Mouse (Mus musculus): ENCODE data around the gene Cipc. TPM values are rescaled to one million over a fixed set of nuclear protein-coding genes. Genes with fewer than 3 reads are reported as not detected.

The Cipc gene
- polyA plus RNA-seq, 1 experiment from 2014 or later = 61.0 TPM

GRCm38 (mm10) chr12:86999283-86999820 is 52.5 kb downstream of the Cipc start:
- H3K4me2 ChIP-seq (ENCODE audit: low read length) = no peak overlapping the region
- ATAC-seq (ENCODE audit: low FRiP score, low TSS enrichment) = no peak
- DNase-seq = no peak

GRCm38 (mm10) chr12:87000151-87000839 is 53.5 kb downstream of the Cipc start:
- Histone ChIP-seq H3K27ac (replicated peaks; ENCODE audit: low read depth, low read length) (no peak overlapping the region), H3K9me3 (ENCODE audit: control insufficient read depth, low read length) (no peaks in the 10 kb centered on the region), H3K4me3 (replicated peaks; ENCODE audit: low read depth, low read length) (no peak overlapping the region), H3K4me1 (ENCODE audit: control insufficient read depth, insufficient read depth, low read length) (peaks cover 5% of the 10 kb centered on the region; the same call in 1 of the 2 replicates), H3K4me2 (ENCODE audit: low read length) (no peak overlapping the region), H3K9ac (replicated peaks; ENCODE audit: low read length) (no peak overlapping the region), H3K27me3 (ENCODE audit: control insufficient read depth, insufficient read depth, low read length) (no peaks in the 10 kb centered on the region), H3K36me3 (ENCODE audit: control insufficient read depth, insufficient read depth, low read length) (no peaks in the 10 kb centered on the region)
- DNase-seq (peak; percentile 83), ATAC-seq (ENCODE audit: low FRiP score, low TSS enrichment) (no peak)
- 53% methylated on average over 5 of the region's 5 CpGs for WGBS

More at GRCm38 (mm10) chr12:86999283-86999820, 52.5 kb downstream of the Cipc start:
- WGBS = 75% methylated on average over 10 of the region's 10 CpGs
- H3K9ac ChIP-seq (replicated peaks; ENCODE audit: low read length) = no peak overlapping the region
- H3K4me1 ChIP-seq (ENCODE audit: control insufficient read depth, insufficient read depth, low read length) = peaks cover 10% of the 10 kb centered on the region
- no peaks in the 10 kb centered on the region for H3K27me3 ChIP-seq (ENCODE audit: control insufficient read depth, insufficient read depth, low read length)
- no peak overlapping the region for H3K4me3 ChIP-seq (replicated peaks; ENCODE audit: low read depth, low read length)
- H3K36me3 ChIP-seq (ENCODE audit: control insufficient read depth, insufficient read depth, low read length) = no peaks in the 10 kb centered on the region
- no peaks in the 10 kb centered on the region for H3K9me3 ChIP-seq (ENCODE audit: control insufficient read depth, low read length)
- no peak overlapping the region for H3K27ac ChIP-seq (replicated peaks; ENCODE audit: low read depth, low read length)

GRCm38 (mm10) chr12:87000840-87001176 is 54.0 kb downstream of the Cipc start:
- Histone ChIP-seq H3K4me3 (replicated peaks; ENCODE audit: low read depth, low read length) (no peak overlapping the region), H3K4me2 (ENCODE audit: low read length) (no peak overlapping the region), H3K36me3 (ENCODE audit: control insufficient read depth, insufficient read depth, low read length) (no peaks in the 10 kb centered on the region), H3K27ac (replicated peaks; ENCODE audit: low read depth, low read length) (no peak overlapping the region), H3K9me3 (ENCODE audit: control insufficient read depth, low read length) (no peaks in the 10 kb centered on the region), H3K27me3 (ENCODE audit: control insufficient read depth, insufficient read depth, low read length) (no peaks in the 10 kb centered on the region), H3K9ac (replicated peaks; ENCODE audit: low read length) (no peak overlapping the region; the same call in 1 of the 2 replicates), H3K4me1 (ENCODE audit: control insufficient read depth, insufficient read depth, low read length) (peaks cover 5% of the 10 kb centered on the region; the same call in 1 of the 2 replicates)
- 42% methylated on average over 6 of the region's 6 CpGs for WGBS
- DNase-seq = no peak
- no peak; the same call in 1 of the 2 replicates for ATAC-seq (ENCODE audit: low FRiP score, low TSS enrichment)

GRCm38 (mm10) chr12:87002209-87002608 is 55.4 kb downstream of the Cipc start:
- DNase-seq (no peak), ATAC-seq (ENCODE audit: low FRiP score, low TSS enrichment) (no peak)
- WGBS = 65% methylated on average over 7 of the region's 7 CpGs
- H3K4me3 ChIP-seq (replicated peaks; ENCODE audit: low read depth, low read length) = no peak overlapping the region
- H3K4me2 ChIP-seq (ENCODE audit: low read length) = no peak overlapping the region
- H3K4me1 ChIP-seq (ENCODE audit: control insufficient read depth, insufficient read depth, low read length) = peaks cover 5% of the 10 kb centered on the region; the same call in 1 of the 2 replicates
- no peak overlapping the region for H3K27ac ChIP-seq (replicated peaks; ENCODE audit: low read depth, low read length)
- H3K27me3 ChIP-seq (ENCODE audit: control insufficient read depth, insufficient read depth, low read length) = no peaks in the 10 kb centered on the region
- H3K9me3 ChIP-seq (ENCODE audit: control insufficient read depth, low read length) = no peaks in the 10 kb centered on the region
- H3K36me3 ChIP-seq (ENCODE audit: control insufficient read depth, insufficient read depth, low read length) = no peaks in the 10 kb centered on the region
- no peak overlapping the region for H3K9ac ChIP-seq (replicated peaks; ENCODE audit: low read length)

GRCm38 (mm10) chr12:87002815-87003214 is 56.0 kb downstream of the Cipc start:
- Histone ChIP-seq H3K9ac (replicated peaks; ENCODE audit: low read length) (no peak overlapping the region), H3K36me3 (ENCODE audit: control insufficient read depth, insufficient read depth, low read length) (no peaks in the 10 kb centered on the region), H3K27ac (replicated peaks; ENCODE audit: low read depth, low read length) (no peak overlapping the region), H3K4me2 (ENCODE audit: low read length) (no peak overlapping the region), H3K4me3 (replicated peaks; ENCODE audit: low read depth, low read length) (no peak overlapping the region), H3K27me3 (ENCODE audit: control insufficient read depth, insufficient read depth, low read length) (no peaks in the 10 kb centered on the region), H3K4me1 (ENCODE audit: control insufficient read depth, insufficient read depth, low read length) (peaks cover 5% of the 10 kb centered on the region; the same call in 1 of the 2 replicates), H3K9me3 (ENCODE audit: control insufficient read depth, low read length) (no peaks in the 10 kb centered on the region)
- ATAC-seq (ENCODE audit: low FRiP score, low TSS enrichment) (no peak), DNase-seq (no peak)
- WGBS = 77% methylated on average over 7 of the region's 7 CpGs

- H3K4me3 ChIP-seq (replicated peaks; ENCODE audit: low read depth, low read length) = no peak overlapping the region
- no peak overlapping the region for H3K4me2 ChIP-seq (ENCODE audit: low read length)
- ATAC-seq (ENCODE audit: low FRiP score, low TSS enrichment) (no peak), DNase-seq (no peak)
- H3K27ac ChIP-seq (replicated peaks; ENCODE audit: low read depth, low read length) = no peak overlapping the region
- no peaks in the 10 kb centered on the region for H3K36me3 ChIP-seq (ENCODE audit: control insufficient read depth, insufficient read depth, low read length)
- no peaks in the 10 kb centered on the region for H3K9me3 ChIP-seq (ENCODE audit: control insufficient read depth, low read length)
- H3K9ac ChIP-seq (replicated peaks; ENCODE audit: low read length) = no peak overlapping the region
- peaks cover 5% of the 10 kb centered on the region; the same call in 1 of the 2 replicates for H3K4me1 ChIP-seq (ENCODE audit: control insufficient read depth, insufficient read depth, low read length)
- 54% methylated on average over 3 of the region's 3 CpGs for whole genome bisulfite sequencing
- H3K27me3 ChIP-seq (ENCODE audit: control insufficient read depth, insufficient read depth, low read length) = no peaks in the 10 kb centered on the region
These were observed 56.8 kb downstream of the Cipc start for GRCm38 (mm10) chr12:87003606-87004005.

- Histone ChIP-seq H3K9ac (replicated peaks; ENCODE audit: low read length) (no peak overlapping the region), H3K27ac (replicated peaks; ENCODE audit: low read depth, low read length) (peak overlapping the region; percentile 42), H3K4me2 (ENCODE audit: low read length) (no peak overlapping the region), H3K4me3 (replicated peaks; ENCODE audit: low read depth, low read length) (no peak overlapping the region), H3K9me3 (ENCODE audit: control insufficient read depth, low read length) (no peaks in the 10 kb centered on the region), H3K4me1 (ENCODE audit: control insufficient read depth, insufficient read depth, low read length) (peaks cover 5% of the 10 kb centered on the region; the same call in 1 of the 2 replicates), H3K36me3 (ENCODE audit: control insufficient read depth, insufficient read depth, low read length) (no peaks in the 10 kb centered on the region), H3K27me3 (ENCODE audit: control insufficient read depth, insufficient read depth, low read length) (no peaks in the 10 kb centered on the region)
- DNase-seq (no peak), ATAC-seq (ENCODE audit: low FRiP score, low TSS enrichment) (no peak)
- 82% methylated on average over 4 of the region's 4 CpGs for WGBS
These were observed 57.8 kb downstream of the Cipc start for GRCm38 (mm10) chr12:87004596-87004995.
